Mouse (Mus musculus) small intestine, adult 2 months (tissue): ENCODE data around the gene Hecw2. TPM values are rescaled to one million over a fixed set of nuclear protein-coding genes. Genes with fewer than 3 reads are reported as not detected.
A peak's percentile ranks its signal among the peaks of the same experiment; 100 is the strongest.

Experiments
- H3K27ac ChIP-seq: fragments of 200-500 bp; 2 replicates; pipeline ENCODE4 v1.5.1; 2012; ENCODE audit warnings: low read depth, low read length, control low read depth, inconsistent platforms; ENCODE audit not compliant: insufficient read depth
- H3K27me3 ChIP-seq: fragments of 200-500 bp; 2 replicates; pipeline ENCODE4 v1.6.1; 2012; ENCODE audit warnings: mild to moderate bottlenecking, moderate library complexity, low read length, inconsistent platforms; ENCODE audit not compliant: control insufficient read depth, insufficient read depth
- H3K36me3 ChIP-seq: fragments of 200-500 bp; 2 replicates; pipeline ENCODE4 v1.6.1; 2012; ENCODE audit warnings: mild to moderate bottlenecking, low read length, control low read depth, inconsistent platforms; ENCODE audit not compliant: control insufficient read depth, insufficient read depth
- H3K4me1 ChIP-seq: fragments of 200-500 bp; 2 replicates; pipeline ENCODE4 v1.6.1; 2012; ENCODE audit warnings: low read length, inconsistent platforms, mixed read lengths; ENCODE audit not compliant: control insufficient read depth, insufficient read depth, insufficient read length
- H3K4me3 ChIP-seq: fragments of 200-500 bp; 2 replicates; pipeline ENCODE4 v1.5.1; 2012; ENCODE audit warnings: low read depth, mild to moderate bottlenecking, control low read depth, inconsistent platforms, low read length, moderate library complexity
- CTCF ChIP-seq: fragments of 200-500 bp; IDR thresholded peaks from 2 replicates; pipeline ENCODE4 v1.5.1; 2012; ENCODE audit warnings: low read depth, mild to moderate bottlenecking, control low read depth, inconsistent platforms, low read length, moderate library complexity, mixed read lengths; ENCODE audit not compliant: insufficient replicate concordance, insufficient read length; ENCODE audit errors: extremely low read depth
- POLR2A ChIP-seq: fragments of 200-500 bp; IDR thresholded peaks from 2 replicates; pipeline ENCODE4 v1.6.1; 2012; ENCODE audit warnings: low read depth, mild to moderate bottlenecking, control low read depth, inconsistent platforms, low read length, moderate library complexity
- WGBS: fragments of 180-500 bp; shearing (Covaris S2); methylation state at CpG from one replicate; pipeline ENCODE4 v1.1.7; 2018; 5-methylcytosine and 5-hydroxymethylcytosine counted together
- polyA plus RNA-seq: library from polyadenylated mRNA; depleted of rRNA; stranded (reverse); fragments of >200 nt; gene quantifications from 2 replicates; pipeline ENCODE4 v1.2.3, GENCODE M21; 2012

Gene Hecw2
- polyA plus RNA-seq, 1 experiment, result 0.25 TPM

GRCm38 (mm10) chr1:54012414-54012813 is 182.6 kb downstream of the Hecw2 start:
- TF ChIP-seq POLR2A, result no peak
- no peak for TF ChIP-seq CTCF
- H3K4me1 ChIP-seq, result no peaks in the 10 kb centered on the region
- 79% methylated on average over 3 of the region's 3 CpGs for WGBS

DNA sequence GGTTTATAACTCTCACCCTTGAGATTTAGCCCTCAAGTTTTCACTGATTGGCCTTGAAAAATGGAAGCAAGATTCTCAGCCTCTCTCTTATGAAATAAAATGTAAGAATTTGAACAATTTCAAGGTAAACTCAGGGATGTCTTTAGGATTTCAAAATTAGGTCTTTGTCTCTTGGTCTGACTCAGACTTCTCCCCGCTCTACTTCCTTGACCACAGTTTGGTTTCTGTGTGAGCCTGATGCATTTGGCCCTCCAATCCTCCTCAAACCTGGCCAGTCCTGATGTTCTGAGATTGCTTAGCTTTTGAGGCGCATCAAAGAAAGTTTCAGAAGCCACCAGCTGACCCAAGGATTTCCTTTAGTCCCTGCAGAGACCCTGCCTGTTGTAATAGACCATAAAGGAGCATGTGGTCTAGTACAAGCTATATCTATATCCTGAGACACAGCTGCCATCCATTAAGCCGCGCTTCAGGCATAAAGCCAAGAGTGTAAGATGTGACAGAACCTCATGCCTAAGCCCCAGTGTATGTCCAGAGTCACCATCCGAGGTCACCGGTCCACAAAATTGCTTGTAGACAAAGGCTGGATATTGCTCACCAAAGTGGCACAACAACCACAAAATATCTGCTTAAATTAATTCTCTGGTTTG is 185.4 kb downstream of the Hecw2 start:
- Histone ChIP-seq H3K4me1 (no peaks in the 10 kb centered on the region), H3K4me3 (no peak overlapping the region), H3K27me3 (no peaks in the 10 kb centered on the region), H3K36me3 (no peaks in the 10 kb centered on the region), H3K27ac (no peak overlapping the region)
- no peak for TF ChIP-seq POLR2A
- no peak for TF ChIP-seq CTCF
- WGBS, result 82% methylated on average over 6 of the region's 6 CpGs

More at GRCm38 (mm10) chr1:54012414-54012813, 182.6 kb downstream of the Hecw2 start:
- Histone ChIP-seq H3K27ac (no peak overlapping the region), H3K27me3 (no peaks in the 10 kb centered on the region), H3K36me3 (no peaks in the 10 kb centered on the region), H3K4me3 (no peak overlapping the region)

DNA sequence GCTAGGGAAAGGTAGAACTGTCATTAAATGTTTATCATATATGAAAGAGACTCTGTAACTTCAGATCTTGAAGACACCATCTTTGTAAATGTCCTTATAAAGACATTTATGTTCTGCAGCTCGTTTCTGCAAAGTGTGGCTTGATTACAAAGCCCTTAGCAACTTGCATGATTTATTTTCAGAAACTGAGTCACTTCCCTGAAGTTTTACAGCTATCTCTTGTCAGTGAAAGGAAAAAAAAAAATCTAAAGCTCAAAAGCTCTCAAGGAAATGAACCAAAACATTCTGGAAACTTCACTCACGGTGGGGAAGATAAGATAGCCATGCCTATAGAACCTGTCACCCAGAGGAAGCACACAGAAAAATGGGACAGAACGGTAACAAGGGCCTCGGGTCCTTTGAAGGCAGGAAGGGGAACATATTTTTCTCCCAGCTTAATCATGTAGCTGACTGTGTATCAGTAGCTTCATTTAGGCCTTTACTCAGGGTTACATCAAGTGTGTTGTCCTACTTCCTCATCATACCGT is 189.0 kb downstream of the Hecw2 start:
- H3K27ac ChIP-seq, result no peak overlapping the region
- no peak for TF ChIP-seq CTCF
- TF ChIP-seq POLR2A, result no peak
- no peaks in the 10 kb centered on the region for H3K36me3 ChIP-seq
- H3K4me1 ChIP-seq, result no peaks in the 10 kb centered on the region
- H3K27me3 ChIP-seq, result no peaks in the 10 kb centered on the region
- no peak overlapping the region for H3K4me3 ChIP-seq
- 31% methylated on average over 5 of the region's 5 CpGs for WGBS

DNA sequence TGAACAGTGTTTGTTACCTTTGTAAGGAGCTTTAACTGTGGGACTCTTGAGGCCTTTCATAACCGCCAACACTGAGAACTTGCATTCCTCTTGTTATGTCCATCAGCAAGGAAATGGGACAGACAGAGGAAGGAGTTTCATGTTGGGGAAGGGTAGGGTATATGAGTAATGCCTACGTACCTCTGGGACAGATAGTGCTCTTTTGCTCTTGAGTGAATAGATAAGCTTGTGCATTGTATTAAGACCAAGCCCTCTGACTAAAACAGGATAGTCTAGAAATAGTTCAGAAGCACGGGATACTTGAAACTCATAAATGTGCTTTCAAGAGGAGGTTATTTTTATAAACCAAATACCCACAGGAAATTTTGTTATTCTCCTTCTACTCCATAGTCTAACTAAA is 191.7 kb downstream of the Hecw2 start:
- no peaks in the 10 kb centered on the region for H3K27me3 ChIP-seq
- H3K27ac ChIP-seq, result no peak overlapping the region
- H3K36me3 ChIP-seq, result no peaks in the 10 kb centered on the region
- WGBS, result 64% methylated on average over 3 of the region's 3 CpGs
- no peaks in the 10 kb centered on the region for H3K4me1 ChIP-seq
- H3K4me3 ChIP-seq, result no peak overlapping the region
- TF ChIP-seq CTCF (no peak), POLR2A (no peak)

- no peak overlapping the region for H3K4me3 ChIP-seq
- no peaks in the 10 kb centered on the region for H3K4me1 ChIP-seq
- no peaks in the 10 kb centered on the region for H3K27me3 ChIP-seq
- no peak overlapping the region for H3K27ac ChIP-seq
- WGBS, result 79% methylated on average over 2 of the region's 2 CpGs
- no peaks in the 10 kb centered on the region for H3K36me3 ChIP-seq
- TF ChIP-seq CTCF (no peak), POLR2A (no peak)
Observed at GRCm38 (mm10) chr1:54002077-54002476, 192.9 kb downstream of the Hecw2 start.

DNA sequence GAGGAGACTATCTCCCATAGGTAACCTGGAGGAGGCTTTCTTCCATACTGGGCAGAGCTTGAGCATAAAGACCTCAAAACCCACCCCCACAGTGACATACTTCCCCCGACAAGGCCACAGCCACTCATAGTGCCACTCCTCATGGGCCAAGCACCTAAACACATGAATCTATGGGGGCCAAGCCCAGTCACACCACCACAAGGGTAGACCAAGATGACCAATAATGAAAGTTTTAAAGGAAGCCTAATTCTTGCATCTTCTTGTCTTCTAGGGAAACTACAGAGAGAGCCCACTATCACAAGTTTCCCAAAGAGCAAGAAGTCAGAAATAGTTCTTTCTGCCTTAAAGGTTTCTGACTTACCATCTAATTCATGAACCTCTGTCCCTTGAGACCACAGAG is 197.7 kb downstream of the Hecw2 start:
- no peaks in the 10 kb centered on the region for H3K27me3 ChIP-seq
- no peaks in the 10 kb centered on the region for H3K4me1 ChIP-seq
- no peak overlapping the region for H3K27ac ChIP-seq
- no peak overlapping the region for H3K4me3 ChIP-seq
- H3K36me3 ChIP-seq, result no peaks in the 10 kb centered on the region
- WGBS, result 86% methylated on average over 1 of the region's 1 CpGs
- TF ChIP-seq CTCF (no peak), POLR2A (no peak)

GRCm38 (mm10) chr1:53986185-53986892 is 208.6 kb downstream of the Hecw2 start:
- H3K27me3 ChIP-seq, result no peaks in the 10 kb centered on the region
- peak overlapping the region; percentile 40; the same call in 1 of the 2 replicates for H3K27ac ChIP-seq
- no peaks in the 10 kb centered on the region for H3K36me3 ChIP-seq
- no peak for TF ChIP-seq POLR2A
- TF ChIP-seq CTCF, result no peak
- H3K4me3 ChIP-seq, result no peak overlapping the region
- H3K4me1 ChIP-seq, result no peaks in the 10 kb centered on the region
- 62% methylated on average over 8 of the region's 8 CpGs for WGBS
